Mouse (Mus musculus): Measurements from ENCODE around the gene Top1. TPM values are rescaled to one million over a fixed set of nuclear protein-coding genes. Genes with fewer than 3 reads are reported as not detected.

The Top1 gene
- polyA plus RNA-seq, 1 experiment from 2014 or later = 56.7 TPM

GRCm38 (mm10) chr2:160767201-160767600 is 121.5 kb downstream of the Top1 start:
- Histone ChIP-seq H3K9me3 (replicated peaks) (no peaks in the 10 kb centered on the region), H3K36me3 (replicated peaks) (no peaks in the 10 kb centered on the region), H3K4me3 (replicated peaks) (no peak overlapping the region), H3K27me3 (no peaks in the 10 kb centered on the region), H3K9ac (no peak overlapping the region), H3K4me2 (no peak overlapping the region), H3K27ac (replicated peaks) (no peak overlapping the region), H3K4me1 (replicated peaks) (no peaks in the 10 kb centered on the region)
- WGBS (ENCODE audit: insufficient replicate concordance) = 60% methylated on average over 2 of the region's 2 CpGs
- ATAC-seq (ENCODE audit: insufficient read depth) = no peak

- Histone ChIP-seq H3K9ac (no peak overlapping the region), H3K27ac (replicated peaks) (no peak overlapping the region), H3K4me3 (replicated peaks) (no peak overlapping the region), H3K4me1 (replicated peaks) (no peaks in the 10 kb centered on the region), H3K9me3 (replicated peaks) (no peaks in the 10 kb centered on the region), H3K4me2 (no peak overlapping the region), H3K27me3 (no peaks in the 10 kb centered on the region), H3K36me3 (replicated peaks) (no peaks in the 10 kb centered on the region)
- 57% methylated on average over 4 of the region's 4 CpGs for whole genome bisulfite sequencing (ENCODE audit: insufficient replicate concordance)
- ATAC-seq (ENCODE audit: insufficient read depth) = no peak
These were observed 122.5 kb downstream of the Top1 start for GRCm38 (mm10) chr2:160768097-160768695.

GRCm38 (mm10) chr2:160768997-160769396 is 123.3 kb downstream of the Top1 start:
- no peak for ATAC-seq (ENCODE audit: insufficient read depth)
- no peak overlapping the region for H3K9ac ChIP-seq
- no peaks in the 10 kb centered on the region for H3K36me3 ChIP-seq (replicated peaks)
- no peak overlapping the region for H3K4me3 ChIP-seq (replicated peaks)
- WGBS (ENCODE audit: insufficient replicate concordance) = 59% methylated on average over 2 of the region's 2 CpGs
- H3K27me3 ChIP-seq = no peaks in the 10 kb centered on the region
- H3K4me1 ChIP-seq (replicated peaks) = no peaks in the 10 kb centered on the region
- no peak overlapping the region for H3K27ac ChIP-seq (replicated peaks)
- no peak overlapping the region for H3K4me2 ChIP-seq
- H3K9me3 ChIP-seq (replicated peaks) = no peaks in the 10 kb centered on the region

- Histone ChIP-seq H3K27me3 (no peaks in the 10 kb centered on the region), H3K27ac (replicated peaks) (no peak overlapping the region), H3K4me2 (no peak overlapping the region), H3K9me3 (replicated peaks) (no peaks in the 10 kb centered on the region), H3K9ac (no peak overlapping the region), H3K4me3 (replicated peaks) (no peak overlapping the region), H3K36me3 (replicated peaks) (no peaks in the 10 kb centered on the region), H3K4me1 (replicated peaks) (no peaks in the 10 kb centered on the region)
- no peak for ATAC-seq (ENCODE audit: insufficient read depth)
These were observed 124.7 kb downstream of the Top1 start for GRCm38 (mm10) chr2:160770409-160770808.

GRCm38 (mm10) chr2:160770871-160771270 is 125.2 kb downstream of the Top1 start:
- WGBS (ENCODE audit: insufficient replicate concordance) = 41% methylated on average over 1 of the region's 1 CpGs
- Histone ChIP-seq H3K4me1 (replicated peaks) (no peaks in the 10 kb centered on the region), H3K9ac (no peak overlapping the region), H3K4me3 (replicated peaks) (no peak overlapping the region), H3K4me2 (no peak overlapping the region), H3K27me3 (no peaks in the 10 kb centered on the region), H3K27ac (replicated peaks) (no peak overlapping the region), H3K9me3 (replicated peaks) (no peaks in the 10 kb centered on the region), H3K36me3 (replicated peaks) (no peaks in the 10 kb centered on the region)
- no peak for ATAC-seq (ENCODE audit: insufficient read depth)

GRCm38 (mm10) chr2:160771325-160772276 is 125.9 kb downstream of the Top1 start:
- Histone ChIP-seq H3K4me2 (no peak overlapping the region), H3K36me3 (replicated peaks) (no peaks in the 10 kb centered on the region), H3K9me3 (replicated peaks) (no peaks in the 10 kb centered on the region), H3K27ac (replicated peaks) (no peak overlapping the region), H3K4me1 (replicated peaks) (no peaks in the 10 kb centered on the region), H3K4me3 (replicated peaks) (no peak overlapping the region), H3K27me3 (no peaks in the 10 kb centered on the region), H3K9ac (no peak overlapping the region)
- 61% methylated on average over 8 of the region's 8 CpGs for WGBS (ENCODE audit: insufficient replicate concordance)
- ATAC-seq (ENCODE audit: insufficient read depth) = no peak

Small RNA genes within 50 kb of the gene (microRNA-seq; reads per million reads assigned to microRNA genes)
- not detected for gene Gm23968

Other genes starting within 250 kb of the Top1 start
- gene Plcg1, start 85.4 kb downstream of the Top1 start, polyA plus RNA-seq (2015; fragmentation: Nextera tagmentation; extraction: Ambion mirVana) = 4.5 and 5.2 TPM in 2 replicates
- 2.3 and 2.8 TPM in 2 replicates for gene Zhx3, start 227.1 kb downstream of the Top1 start, polyA plus RNA-seq (2015; fragmentation: Nextera tagmentation; extraction: Ambion mirVana)
- 0.41 and 0.74 TPM in 2 replicates for gene Lpin3, start 234.8 kb downstream of the Top1 start, polyA plus RNA-seq (2015; fragmentation: Nextera tagmentation; extraction: Ambion mirVana)